Mouse (Mus musculus): ENCODE measurements around the gene Smcr8. TPM values are rescaled to one million over a fixed set of nuclear protein-coding genes. Genes with fewer than 3 reads are reported as not detected.

Smcr8 gene
- polyA plus RNA-seq, 1 experiment from 2014 or later, result 6.4 TPM

DNA sequence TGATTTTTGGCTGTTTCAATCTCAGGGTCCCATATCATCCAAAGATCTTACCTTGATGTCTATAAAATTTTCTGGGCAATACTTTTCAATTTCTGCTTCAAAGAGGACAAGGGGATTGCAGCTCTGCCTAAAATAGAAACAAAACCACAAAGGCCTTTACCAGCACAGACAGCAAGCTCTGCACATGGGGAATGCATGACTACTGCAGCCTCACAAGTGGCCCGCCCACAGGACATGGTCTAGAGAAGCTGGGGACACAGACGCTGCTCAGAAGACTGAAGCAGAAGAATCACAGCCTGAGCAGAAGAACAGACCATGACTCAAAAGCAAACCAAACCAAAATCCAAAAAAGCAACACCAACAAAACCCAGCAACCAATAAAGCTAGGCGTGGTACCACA lies 15.6 kb upstream of the Smcr8 start:
- WGBS, result 81% methylated on average over 3 of the region's 3 CpGs
- Histone ChIP-seq H3K27me3 (replicated peaks) (no peaks in the 10 kb centered on the region), H3K9ac (no peak overlapping the region), H3K4me2 (no peak overlapping the region), H3K4me1 (replicated peaks) (0 out of 2 replicates have a peak, but pooled peaks cover 2% of the 10 kb centered on the region), H3K4me3 (no peak overlapping the region), H3K27ac (ENCODE audit: poor library complexity, severe bottlenecking) (no peak overlapping the region), H3K9me3 (replicated peaks) (0 out of 2 replicates have a peak, but pooled peaks cover 4% of the 10 kb centered on the region), H3K36me3 (peaks cover 53% of the 10 kb centered on the region)
- no peak for ATAC-seq (ENCODE audit: insufficient number of reproducible peaks, low FRiP score)

DNA sequence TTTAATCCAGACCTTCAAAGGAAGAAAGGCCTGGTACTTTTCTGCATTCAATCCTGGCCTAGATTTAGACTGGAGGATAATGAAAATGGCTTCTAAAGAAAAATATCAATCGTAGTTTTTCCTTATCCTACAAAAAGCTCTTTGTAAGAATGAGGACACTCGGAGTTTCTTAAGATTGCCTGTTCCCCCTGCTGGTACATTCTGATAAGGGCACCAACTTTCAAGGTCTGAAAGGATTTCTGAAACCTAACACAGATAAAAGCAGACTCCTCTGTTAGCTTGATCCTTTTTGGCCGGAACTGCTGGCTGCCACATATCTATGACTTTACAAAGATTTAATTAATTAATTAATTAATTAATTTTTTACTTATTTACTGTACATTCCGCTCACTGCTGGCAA lies 10.4 kb upstream of the Smcr8 start:
- no peak for ATAC-seq (ENCODE audit: insufficient number of reproducible peaks, low FRiP score)
- Histone ChIP-seq H3K36me3 (peaks cover 18% of the 10 kb centered on the region; the same call in 1 of the 2 replicates), H3K9ac (no peak overlapping the region), H3K9me3 (replicated peaks) (0 out of 2 replicates have a peak, but pooled peaks cover 4% of the 10 kb centered on the region), H3K4me2 (no peak overlapping the region), H3K4me1 (replicated peaks) (peaks cover 13% of the 10 kb centered on the region; the same call in 1 of the 2 replicates), H3K27me3 (replicated peaks) (no peaks in the 10 kb centered on the region), H3K27ac (ENCODE audit: poor library complexity, severe bottlenecking) (no peak overlapping the region), H3K4me3 (no peak overlapping the region)
- WGBS, result 48% methylated on average over 4 of the region's 4 CpGs

DNA sequence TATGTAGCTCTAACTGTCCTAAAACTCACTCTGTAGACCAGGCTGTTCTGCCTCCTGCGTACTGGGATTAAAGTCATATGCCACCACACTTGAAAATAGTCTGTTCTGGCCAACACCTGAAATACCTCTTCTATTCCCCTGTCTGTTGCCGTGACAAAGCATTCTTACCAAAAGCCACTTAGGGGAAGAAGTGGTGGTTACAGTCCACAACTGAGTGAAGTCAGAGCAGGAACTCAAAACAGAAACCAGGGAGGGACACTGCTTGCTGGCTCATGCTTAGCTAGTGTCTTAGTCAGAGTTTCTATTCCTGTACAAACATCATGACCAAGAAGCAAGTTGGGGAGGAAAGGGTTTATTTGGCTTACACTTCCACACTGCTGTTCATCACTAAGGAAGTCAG lies 8.0 kb upstream of the Smcr8 start:
- 84% methylated on average over 2 of the region's 2 CpGs for WGBS
- H3K27me3 ChIP-seq (replicated peaks), result no peaks in the 10 kb centered on the region
- peaks cover 13% of the 10 kb centered on the region; the same call in 1 of the 2 replicates for H3K4me1 ChIP-seq (replicated peaks)
- H3K4me2 ChIP-seq, result no peak overlapping the region
- H3K9me3 ChIP-seq (replicated peaks), result 0 out of 2 replicates have a peak, but pooled peaks cover 4% of the 10 kb centered on the region
- no peak overlapping the region for H3K9ac ChIP-seq
- H3K4me3 ChIP-seq, result no peak overlapping the region
- H3K36me3 ChIP-seq, result peaks cover 12% of the 10 kb centered on the region; the same call in 1 of the 2 replicates
- ATAC-seq (ENCODE audit: insufficient number of reproducible peaks, low FRiP score), result no peak
- H3K27ac ChIP-seq (ENCODE audit: poor library complexity, severe bottlenecking), result no peak overlapping the region

DNA sequence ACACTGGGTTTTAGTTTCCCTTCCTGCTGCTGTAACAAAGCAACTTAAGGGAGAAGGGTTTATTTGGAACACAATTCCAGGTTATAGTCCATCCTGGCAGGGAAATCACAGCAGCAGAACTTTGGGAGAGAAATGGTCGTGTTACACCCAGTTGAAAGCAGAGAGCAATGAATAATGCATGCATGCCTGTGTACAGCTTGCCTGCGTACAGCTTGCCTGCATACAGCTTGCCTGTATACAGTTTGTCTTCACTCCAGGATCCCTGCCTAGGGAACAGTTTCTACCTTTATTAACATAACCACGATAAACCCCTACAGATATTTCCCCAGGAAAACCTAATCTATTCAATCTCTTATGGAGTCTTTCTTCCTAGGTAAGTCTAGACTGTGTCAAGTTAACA lies 6.5 kb upstream of the Smcr8 start:
- H3K4me1 ChIP-seq (replicated peaks), result peaks cover 23% of the 10 kb centered on the region
- H3K4me3 ChIP-seq, result no peak overlapping the region
- no peak overlapping the region for H3K4me2 ChIP-seq
- H3K36me3 ChIP-seq, result 0 out of 2 replicates have a peak, but pooled peaks cover 3% of the 10 kb centered on the region
- H3K27me3 ChIP-seq (replicated peaks), result no peaks in the 10 kb centered on the region
- H3K9me3 ChIP-seq (replicated peaks), result no peaks in the 10 kb centered on the region
- H3K9ac ChIP-seq, result no peak overlapping the region
- ATAC-seq (ENCODE audit: insufficient number of reproducible peaks, low FRiP score), result no peak
- WGBS, result 92% methylated on average over 3 of the region's 3 CpGs
- H3K27ac ChIP-seq (ENCODE audit: poor library complexity, severe bottlenecking), result no peak overlapping the region

DNA sequence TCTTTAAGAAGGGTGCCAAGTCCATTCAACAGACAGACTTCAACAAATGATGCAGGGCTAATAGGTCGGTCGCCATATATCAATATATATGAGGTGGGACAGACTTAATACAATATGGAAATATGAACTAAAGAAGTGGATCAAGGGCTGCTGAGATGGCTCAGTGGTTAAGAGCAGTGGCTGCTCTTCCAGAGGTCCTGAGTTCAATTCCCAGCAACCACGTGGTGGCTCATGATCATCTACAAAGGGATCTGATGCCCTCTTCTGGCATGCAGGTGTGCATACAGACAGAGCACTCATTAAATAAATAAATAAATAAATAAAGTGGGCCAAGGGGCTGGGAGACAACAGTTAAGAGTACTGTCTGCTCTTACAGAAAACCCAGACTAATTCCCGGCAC lies 5.2 kb upstream of the Smcr8 start:
- Histone ChIP-seq H3K4me3 (no peak overlapping the region), H3K9ac (no peak overlapping the region), H3K27me3 (replicated peaks) (no peaks in the 10 kb centered on the region), H3K9me3 (replicated peaks) (no peaks in the 10 kb centered on the region), H3K36me3 (no peaks in the 10 kb centered on the region), H3K4me2 (no peak overlapping the region), H3K4me1 (replicated peaks) (peaks cover 23% of the 10 kb centered on the region), H3K27ac (ENCODE audit: poor library complexity, severe bottlenecking) (no peak overlapping the region)
- ATAC-seq (ENCODE audit: insufficient number of reproducible peaks, low FRiP score), result no peak
- 81% methylated on average over 4 of the region's 4 CpGs for WGBS

DNA sequence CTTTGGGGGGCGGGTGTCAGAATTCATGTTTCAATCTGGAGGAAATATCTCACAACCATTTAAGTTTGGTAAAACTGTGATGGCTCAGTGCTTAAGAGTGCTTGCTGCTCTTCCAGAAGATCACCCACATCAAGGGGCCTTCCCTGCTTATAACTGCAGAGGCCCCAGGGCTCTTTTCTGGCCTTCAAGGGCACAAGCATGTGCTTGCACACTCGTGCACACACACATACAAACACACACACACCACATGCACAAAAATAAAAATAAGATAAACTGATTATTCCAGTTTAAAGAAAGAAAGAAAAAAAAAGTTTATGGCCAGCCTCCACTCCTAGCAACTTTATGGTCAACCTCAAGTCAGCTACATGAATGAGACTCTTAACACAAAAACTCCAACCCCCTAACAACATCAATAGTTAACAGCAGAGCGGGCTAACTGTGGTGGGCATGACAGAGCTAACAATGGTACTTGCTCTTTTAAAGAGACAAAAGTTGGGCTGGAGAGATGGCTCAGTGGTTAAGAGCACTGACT lies 3.1 kb upstream of the Smcr8 start:
- Histone ChIP-seq H3K27me3 (replicated peaks) (no peaks in the 10 kb centered on the region), H3K4me1 (replicated peaks) (peaks cover 31% of the 10 kb centered on the region), H3K4me2 (no peak overlapping the region), H3K36me3 (peaks cover 7% of the 10 kb centered on the region), H3K4me3 (no peak overlapping the region), H3K9me3 (replicated peaks) (no peaks in the 10 kb centered on the region), H3K27ac (ENCODE audit: poor library complexity, severe bottlenecking) (no peak overlapping the region), H3K9ac (no peak overlapping the region)
- no peak for ATAC-seq (ENCODE audit: insufficient number of reproducible peaks, low FRiP score)
- whole genome bisulfite sequencing, result 84% methylated on average over 3 of the region's 3 CpGs

DNA sequence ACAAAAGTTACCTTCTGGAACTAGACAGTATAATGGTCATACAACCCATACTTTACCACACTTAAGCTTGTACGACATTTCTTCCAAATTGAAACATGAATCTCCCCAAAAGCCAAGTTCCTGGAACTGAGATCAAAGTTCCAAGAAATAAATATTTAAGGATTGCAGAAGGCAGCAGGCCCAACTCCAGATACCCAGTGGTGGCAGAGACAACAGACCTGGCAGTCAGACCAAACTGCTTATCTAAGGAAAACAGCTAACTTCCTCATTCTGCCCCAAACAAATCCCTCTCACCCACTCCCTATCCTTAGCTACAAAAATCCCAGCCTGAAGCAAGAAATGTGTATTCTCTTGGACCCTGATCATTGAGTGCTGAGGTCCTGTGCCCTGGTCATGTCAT lies 2.5 kb upstream of the Smcr8 start:
- Histone ChIP-seq H3K9ac (no peak overlapping the region), H3K36me3 (peaks cover 13% of the 10 kb centered on the region), H3K9me3 (replicated peaks) (no peaks in the 10 kb centered on the region), H3K27ac (ENCODE audit: poor library complexity, severe bottlenecking) (no peak overlapping the region), H3K4me3 (no peak overlapping the region), H3K4me1 (replicated peaks) (peaks cover 35% of the 10 kb centered on the region), H3K4me2 (peak overlapping the region; percentile 85), H3K27me3 (replicated peaks) (no peaks in the 10 kb centered on the region)
- WGBS, result 45% methylated on average over 1 of the region's 1 CpGs
- no peak for ATAC-seq (ENCODE audit: insufficient number of reproducible peaks, low FRiP score)

DNA sequence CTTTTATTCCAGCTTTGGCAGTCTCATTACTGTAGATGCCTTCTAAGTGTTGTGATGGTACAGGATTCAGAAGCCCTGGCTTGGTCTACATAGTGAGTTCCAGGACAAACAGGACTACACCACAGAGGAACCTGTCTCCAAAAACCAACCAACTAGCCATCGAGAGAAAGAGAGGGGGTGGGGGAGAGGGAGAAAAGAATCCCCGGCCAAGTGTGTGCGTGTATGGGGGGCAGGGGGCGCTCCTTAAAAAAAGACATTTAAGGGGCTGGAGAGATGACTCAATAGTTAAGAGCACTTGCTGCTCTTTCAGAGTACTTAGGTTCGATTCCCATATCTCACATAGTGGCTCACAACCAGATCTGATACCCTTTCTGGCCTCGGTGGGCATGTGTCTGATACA lies 1.7 kb upstream of the Smcr8 start:
- peak overlapping the region; percentile 86 for H3K4me3 ChIP-seq
- H3K27me3 ChIP-seq (replicated peaks), result no peaks in the 10 kb centered on the region
- 45% methylated on average over 6 of the region's 6 CpGs for WGBS
- H3K9ac ChIP-seq, result peak overlapping the region; percentile 83
- no peak for ATAC-seq (ENCODE audit: insufficient number of reproducible peaks, low FRiP score)
- H3K27ac ChIP-seq (ENCODE audit: poor library complexity, severe bottlenecking), result peak overlapping the region; percentile 79; the same call in 1 of the 2 replicates
- peak overlapping the region; percentile 85 for H3K4me2 ChIP-seq
- no peaks in the 10 kb centered on the region for H3K9me3 ChIP-seq (replicated peaks)
- H3K4me1 ChIP-seq (replicated peaks), result peaks cover 43% of the 10 kb centered on the region
- H3K36me3 ChIP-seq, result peaks cover 21% of the 10 kb centered on the region

DNA sequence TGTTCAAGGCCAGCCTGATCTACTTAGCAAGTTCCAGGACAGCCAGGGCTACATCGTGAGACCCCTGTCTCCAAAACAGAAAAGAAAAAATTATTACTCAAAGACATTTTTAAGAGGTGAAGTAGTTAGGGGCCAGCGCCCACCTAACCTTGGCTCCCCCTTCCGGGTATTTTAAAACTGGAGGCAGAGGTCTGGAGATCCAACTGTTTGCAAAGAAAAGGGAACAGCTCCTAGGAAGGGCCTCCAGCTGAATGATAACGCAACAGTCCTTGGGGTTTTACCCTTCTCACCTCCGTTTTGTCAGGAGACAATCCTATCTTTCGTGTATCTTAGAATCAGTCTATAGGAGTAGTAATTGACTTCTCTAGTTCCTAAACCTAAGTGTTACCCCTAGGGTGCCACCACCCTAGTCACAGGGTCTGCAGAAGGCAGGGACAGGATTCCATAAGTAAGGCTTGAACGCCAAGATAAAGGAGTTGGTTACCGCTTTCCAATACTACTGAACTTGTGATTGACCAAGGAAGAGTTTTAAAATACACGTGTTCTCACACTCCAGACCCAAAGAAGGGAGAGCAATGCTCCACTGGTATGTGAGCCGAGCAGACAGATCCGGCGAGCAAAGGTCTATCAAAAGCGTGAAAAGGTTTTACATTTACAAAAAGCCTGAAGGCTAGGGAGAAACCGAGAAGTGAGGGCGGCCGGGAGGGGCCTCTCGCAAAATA lies 1.1 kb upstream of the Smcr8 start:
- ATAC-seq (ENCODE audit: insufficient number of reproducible peaks, low FRiP score), result no peak
- WGBS, result 3% methylated on average over 17 of the region's 17 CpGs
- H3K4me3 ChIP-seq, result peak overlapping the region; percentile 86
- H3K27me3 ChIP-seq (replicated peaks), result no peaks in the 10 kb centered on the region
- H3K4me1 ChIP-seq (replicated peaks), result peaks cover 50% of the 10 kb centered on the region
- peak overlapping the region; percentile 83 for H3K9ac ChIP-seq
- peak overlapping the region; percentile 79 for H3K27ac ChIP-seq (ENCODE audit: poor library complexity, severe bottlenecking)
- H3K4me2 ChIP-seq, result peak overlapping the region; percentile 85
- H3K9me3 ChIP-seq (replicated peaks), result no peaks in the 10 kb centered on the region
- peaks cover 27% of the 10 kb centered on the region for H3K36me3 ChIP-seq

DNA sequence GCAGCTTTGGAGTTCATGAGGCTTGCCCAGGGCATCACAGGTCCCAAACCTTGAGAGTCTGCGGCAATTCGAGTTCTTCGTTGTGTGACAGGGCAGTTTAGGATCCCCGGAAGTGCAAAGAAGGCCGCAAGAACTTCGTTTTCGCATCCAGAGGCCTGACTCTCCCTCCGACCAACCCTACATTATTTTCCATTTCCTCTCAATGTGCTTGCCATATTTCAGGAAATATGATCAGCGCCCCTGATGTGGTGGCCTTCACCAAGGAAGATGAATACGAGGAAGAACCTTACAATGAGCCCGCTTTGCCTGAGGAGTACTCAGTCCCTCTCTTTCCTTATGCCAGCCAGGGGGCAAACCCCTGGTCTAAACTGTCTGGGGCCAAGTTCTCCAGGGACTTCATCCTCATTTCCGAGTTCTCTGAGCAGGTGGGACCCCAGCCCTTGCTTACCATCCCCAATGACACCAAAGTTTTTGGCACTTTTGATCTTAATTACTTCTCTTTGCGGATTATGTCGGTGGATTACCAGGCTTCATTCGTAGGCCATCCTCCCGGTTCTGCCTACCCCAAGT lies 562 bp downstream of the Smcr8 start:
- Histone ChIP-seq H3K4me3 (peak overlapping the region; percentile 86), H3K36me3 (peaks cover 33% of the 10 kb centered on the region), H3K4me2 (peak overlapping the region; percentile 85), H3K4me1 (replicated peaks) (peaks cover 63% of the 10 kb centered on the region), H3K9me3 (replicated peaks) (no peaks in the 10 kb centered on the region), H3K27me3 (replicated peaks) (no peaks in the 10 kb centered on the region), H3K9ac (peak overlapping the region; percentile 83), H3K27ac (ENCODE audit: poor library complexity, severe bottlenecking) (peak overlapping the region; percentile 79; the same call in 1 of the 2 replicates)
- ATAC-seq (ENCODE audit: insufficient number of reproducible peaks, low FRiP score), result no peak
- WGBS, result 25% methylated on average over 16 of the region's 16 CpGs

DNA sequence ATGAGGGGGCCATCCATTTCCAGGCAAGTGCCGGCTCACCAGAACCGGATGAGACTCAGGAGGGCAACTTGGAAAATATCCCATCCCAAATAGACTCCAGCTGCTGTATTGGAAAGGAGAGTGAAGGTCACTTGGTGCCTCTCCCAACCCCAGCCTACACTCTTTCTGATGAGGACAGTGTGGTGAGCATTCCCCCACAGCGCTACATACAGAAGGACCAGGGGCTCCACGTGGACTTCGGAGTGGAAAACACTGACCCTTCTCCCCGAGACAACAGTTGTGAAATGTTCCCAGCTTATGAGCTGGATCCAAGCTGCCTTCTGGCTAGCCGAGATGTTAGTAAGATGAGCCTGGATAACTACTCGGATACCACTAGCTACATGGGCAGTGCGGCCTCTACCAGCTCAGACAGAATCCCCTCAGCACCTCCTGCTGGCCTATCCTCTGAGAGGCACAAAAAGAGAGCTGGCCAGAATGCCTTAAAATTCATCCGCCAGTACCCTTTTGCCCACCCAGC lies 2.4 kb downstream of the Smcr8 start:
- H3K4me3 ChIP-seq, result peak overlapping the region; percentile 21
- no peaks in the 10 kb centered on the region for H3K9me3 ChIP-seq (replicated peaks)
- no peaks in the 10 kb centered on the region for H3K27me3 ChIP-seq (replicated peaks)
- peak overlapping the region; percentile 65 for H3K4me2 ChIP-seq
- H3K27ac ChIP-seq (ENCODE audit: poor library complexity, severe bottlenecking), result no peak overlapping the region
- WGBS, result 89% methylated on average over 10 of the region's 10 CpGs
- peak overlapping the region; percentile 57 for H3K9ac ChIP-seq
- no peak for ATAC-seq (ENCODE audit: insufficient number of reproducible peaks, low FRiP score)
- H3K36me3 ChIP-seq, result peaks cover 47% of the 10 kb centered on the region
- H3K4me1 ChIP-seq (replicated peaks), result peaks cover 63% of the 10 kb centered on the region

All from heart, embryonic 12.5 days (tissue).